Mouse (Mus musculus) heart, embryonic 10.5 days (tissue): ENCODE measurements around the gene Spata31d1a. TPM values are rescaled to one million over a fixed set of nuclear protein-coding genes. Genes with fewer than 3 reads are reported as not detected.

ENCODE experiments used
- DNase-seq: peaks from one replicate; pipeline ENCODE4 v3.0.0-alpha.2; 2017; ENCODE audit warnings: low spot score
- H3K27ac ChIP-seq: fragments of 300-500 bp; sonication (generic); 2 replicates; pipeline ENCODE4 v1.5.1; 2016; ENCODE audit warnings: mild to moderate bottlenecking
- H3K27me3 ChIP-seq: fragments of 300-500 bp; sonication (generic); 2 replicates; pipeline ENCODE4 v1.6.1; 2016; ENCODE audit warnings: mild to moderate bottlenecking; ENCODE audit not compliant: poor library complexity, insufficient read depth, severe bottlenecking
- H3K36me3 ChIP-seq: fragments of 300-500 bp; sonication (generic); 2 replicates; pipeline ENCODE4 v1.6.1; 2016; ENCODE audit warnings: mild to moderate bottlenecking, moderate library complexity
- H3K4me1 ChIP-seq: fragments of 300-500 bp; sonication (generic); 2 replicates; pipeline ENCODE4 v1.6.1; 2016; ENCODE audit warnings: mild to moderate bottlenecking
- H3K4me3 ChIP-seq: fragments of 300-500 bp; sonication (generic); 2 replicates; pipeline ENCODE4 v1.5.1; 2016; ENCODE audit warnings: mild to moderate bottlenecking, moderate library complexity
- H3K9me3 ChIP-seq: fragments of 300-500 bp; sonication (generic); 2 replicates; pipeline ENCODE4 v1.6.1; 2016; ENCODE audit warnings: mild to moderate bottlenecking, moderate library complexity
- WGBS: fragments of 180-500 bp; shearing (Covaris S2); methylation state at CpG from one replicate; pipeline ENCODE4 v1.1.7; 2016; 5-methylcytosine and 5-hydroxymethylcytosine counted together
- polyA plus RNA-seq: library from polyadenylated mRNA; unstranded; fragments of >200 nt; fragmentation: Nextera tagmentation; extraction: Ambion mirVana; gene quantifications from 2 replicates; pipeline ENCODE4 v1.2.1, GENCODE M21; 2016

Gene Spata31d1a
- polyA plus RNA-seq, 1 experiment from 2014 or later = 0.05 TPM

- WGBS = 79% methylated on average over 10 of the region's 10 CpGs
- Histone ChIP-seq H3K36me3 (no peaks in the 10 kb centered on the region), H3K27me3 (no peaks in the 10 kb centered on the region), H3K9me3 (no peaks in the 10 kb centered on the region), H3K27ac (no peak overlapping the region), H3K4me3 (no peak overlapping the region), H3K4me1 (no peaks in the 10 kb centered on the region)
- DNase-seq = no peak
Measured at GRCm38 (mm10) chr13:59691478-59691877, 18.7 kb downstream of the Spata31d1a start.

- no peak for DNase-seq
- H3K4me3 ChIP-seq = no peak overlapping the region
- no peak overlapping the region for H3K27ac ChIP-seq
- no peaks in the 10 kb centered on the region for H3K36me3 ChIP-seq
- WGBS = 77% methylated on average over 7 of the region's 7 CpGs
- H3K27me3 ChIP-seq = no peaks in the 10 kb centered on the region
- no peaks in the 10 kb centered on the region for H3K9me3 ChIP-seq
- no peaks in the 10 kb centered on the region for H3K4me1 ChIP-seq
Measured at GRCm38 (mm10) chr13:59690576-59690975, 19.6 kb downstream of the Spata31d1a start.

DNA sequence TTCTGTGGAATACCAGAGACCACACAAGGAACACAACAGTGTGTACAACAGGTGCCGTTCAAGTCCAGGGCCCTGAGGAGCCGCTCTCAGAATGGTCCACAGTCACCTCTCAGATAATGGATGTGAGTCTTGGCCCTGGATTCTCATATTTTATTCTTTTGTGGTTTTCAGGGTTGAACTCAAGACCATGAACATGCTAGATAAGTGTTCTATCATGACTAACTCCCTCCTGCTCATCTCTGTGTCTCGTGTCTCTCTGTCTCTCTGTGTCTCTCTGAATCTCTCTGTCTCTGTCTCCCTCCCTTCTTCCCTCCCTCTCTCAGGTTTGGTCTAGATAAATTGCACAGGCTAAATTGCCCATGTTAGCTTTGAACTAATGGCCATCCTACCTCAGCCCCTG lies 20.3 kb downstream of the Spata31d1a start:
- no peak overlapping the region for H3K4me3 ChIP-seq
- 87% methylated on average over 3 of the region's 3 CpGs for whole genome bisulfite sequencing

DNA sequence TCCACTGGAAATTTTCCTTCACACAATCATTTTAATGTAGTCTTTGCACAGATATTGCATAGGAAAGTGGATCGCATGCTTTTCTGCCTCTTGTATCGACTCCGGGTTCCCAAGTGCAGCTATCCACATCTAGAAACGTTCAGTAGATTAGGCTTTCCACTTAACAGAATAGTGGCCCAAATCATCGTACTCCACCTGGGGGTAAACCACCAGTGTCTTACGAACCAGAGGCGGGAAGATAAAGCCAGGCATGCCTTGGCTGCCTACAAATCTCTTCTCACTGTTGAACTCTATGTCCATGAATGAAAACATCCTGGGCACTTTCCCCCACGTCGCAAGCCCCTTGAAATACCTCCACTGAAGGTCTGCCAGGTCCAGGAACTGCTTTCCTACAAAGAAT lies 20.8 kb downstream of the Spata31d1a start:
- DNase-seq = no peak
- Histone ChIP-seq H3K4me3 (no peak overlapping the region), H3K4me1 (no peaks in the 10 kb centered on the region), H3K9me3 (no peaks in the 10 kb centered on the region), H3K36me3 (no peaks in the 10 kb centered on the region), H3K27me3 (no peaks in the 10 kb centered on the region), H3K27ac (no peak overlapping the region)
- WGBS = 71% methylated on average over 9 of the region's 9 CpGs

More for the DNA sequence above, 20.3 kb downstream of the Spata31d1a start:
- no peaks in the 10 kb centered on the region for H3K27me3 ChIP-seq
- no peak overlapping the region for H3K27ac ChIP-seq
- H3K36me3 ChIP-seq = no peaks in the 10 kb centered on the region
- no peaks in the 10 kb centered on the region for H3K9me3 ChIP-seq
- H3K4me1 ChIP-seq = no peaks in the 10 kb centered on the region
- DNase-seq = no peak

DNA sequence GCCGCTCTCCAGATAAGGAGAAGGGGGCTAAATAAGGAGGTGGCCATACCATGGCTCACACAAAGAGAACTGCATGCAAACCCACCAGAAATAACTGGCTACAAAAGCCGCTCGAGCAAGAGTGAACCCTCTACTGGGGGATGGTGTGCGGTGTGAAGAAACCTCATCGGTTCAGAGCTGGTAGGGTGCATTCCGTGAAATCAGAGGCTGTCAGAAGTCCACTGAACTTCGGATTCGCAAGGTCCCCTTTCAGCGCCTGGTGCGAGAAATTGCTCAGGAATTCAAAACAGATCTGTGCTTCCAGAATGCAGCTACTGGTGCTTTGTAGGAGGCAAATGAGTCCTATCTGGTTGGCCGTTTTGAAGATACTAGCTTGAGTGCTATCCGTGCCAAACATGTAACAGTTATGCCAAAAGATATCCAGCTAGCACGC lies 21.8 kb downstream of the Spata31d1a start:
- 31% methylated on average over 13 of the region's 13 CpGs for WGBS
- no peak for DNase-seq
- no peaks in the 10 kb centered on the region for H3K9me3 ChIP-seq
- H3K27me3 ChIP-seq = no peaks in the 10 kb centered on the region
- H3K27ac ChIP-seq = peak overlapping the region; percentile 48; the same call in 1 of the 2 replicates
- H3K36me3 ChIP-seq = no peaks in the 10 kb centered on the region
- peak overlapping the region; percentile 29; the same call in 1 of the 2 replicates for H3K4me3 ChIP-seq
- H3K4me1 ChIP-seq = no peaks in the 10 kb centered on the region

DNA sequence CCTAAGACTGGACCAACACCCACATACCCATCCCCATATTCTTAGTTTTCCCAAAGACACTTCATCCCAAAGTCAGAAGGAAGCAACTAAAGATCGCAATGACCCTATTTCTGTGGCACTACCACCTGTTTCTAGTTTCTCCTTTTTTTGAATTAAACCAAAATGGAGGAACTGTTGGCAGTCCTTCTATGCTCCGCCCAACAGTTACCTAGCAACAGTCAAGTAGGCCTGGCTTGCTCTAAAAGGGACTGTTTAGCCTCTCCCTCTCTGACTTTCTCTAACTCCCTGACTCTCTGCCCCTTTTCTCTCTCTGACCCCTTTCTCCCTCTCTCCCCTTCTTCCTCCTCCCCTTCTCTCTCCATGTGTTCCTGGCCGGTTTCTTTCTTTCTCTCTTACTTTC lies 24.9 kb downstream of the Spata31d1a start:
- Histone ChIP-seq H3K9me3 (no peaks in the 10 kb centered on the region), H3K27ac (no peak overlapping the region), H3K36me3 (no peaks in the 10 kb centered on the region), H3K4me1 (peaks cover 4% of the 10 kb centered on the region), H3K27me3 (0 out of 2 replicates have a peak, but pooled peaks cover 4% of the 10 kb centered on the region), H3K4me3 (no peak overlapping the region)
- WGBS = 88% methylated on average over 3 of the region's 3 CpGs
- no peak for DNase-seq

DNA sequence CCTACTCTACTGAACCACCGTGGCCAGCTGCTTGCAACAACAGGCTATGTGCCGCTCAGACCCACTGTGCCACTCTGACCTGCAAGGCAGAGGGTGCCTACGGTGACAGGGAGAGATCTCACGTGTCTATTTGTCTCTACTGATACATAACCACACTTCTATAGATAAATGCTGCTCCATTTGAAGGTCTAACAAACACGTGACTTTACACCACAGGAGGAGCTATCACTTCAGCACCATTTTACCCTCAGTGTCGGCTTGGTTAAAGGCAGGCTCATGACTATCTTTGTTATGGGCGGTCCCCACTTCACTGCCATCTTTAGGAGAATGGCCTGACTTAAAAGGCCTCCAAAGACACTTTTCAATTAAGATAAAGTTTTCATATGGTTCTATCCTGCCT lies 27.5 kb downstream of the Spata31d1a start:
- Histone ChIP-seq H3K36me3 (no peaks in the 10 kb centered on the region), H3K27me3 (0 out of 2 replicates have a peak, but pooled peaks cover 4% of the 10 kb centered on the region), H3K27ac (no peak overlapping the region), H3K9me3 (no peaks in the 10 kb centered on the region), H3K4me1 (peaks cover 4% of the 10 kb centered on the region), H3K4me3 (no peak overlapping the region)
- no peak for DNase-seq
- 19% methylated on average over 7 of the region's 7 CpGs for WGBS

DNA sequence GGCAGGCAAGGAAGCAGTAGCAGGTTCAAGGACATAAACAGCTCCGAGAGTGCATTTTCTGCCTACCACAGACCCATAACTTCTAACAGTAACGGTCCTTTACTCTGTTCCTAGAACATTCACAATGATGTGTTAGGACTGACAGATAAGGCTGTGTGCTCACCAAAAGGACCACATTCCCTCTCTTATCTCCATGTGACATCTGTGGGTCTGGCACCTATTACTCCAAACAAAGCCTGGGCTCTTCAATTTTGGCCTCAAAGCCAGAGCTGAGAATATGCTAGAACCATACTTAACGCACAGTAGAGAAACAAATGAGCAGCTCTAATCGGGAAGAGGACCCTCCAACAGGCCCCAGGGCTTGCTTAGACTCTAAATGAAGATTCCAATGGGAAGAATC lies 30.2 kb downstream of the Spata31d1a start:
- Histone ChIP-seq H3K4me3 (no peak overlapping the region), H3K4me1 (peaks cover 4% of the 10 kb centered on the region), H3K27me3 (0 out of 2 replicates have a peak, but pooled peaks cover 4% of the 10 kb centered on the region), H3K27ac (no peak overlapping the region), H3K36me3 (no peaks in the 10 kb centered on the region), H3K9me3 (no peaks in the 10 kb centered on the region)
- DNase-seq = no peak
- 58% methylated on average over 4 of the region's 4 CpGs for WGBS

DNA sequence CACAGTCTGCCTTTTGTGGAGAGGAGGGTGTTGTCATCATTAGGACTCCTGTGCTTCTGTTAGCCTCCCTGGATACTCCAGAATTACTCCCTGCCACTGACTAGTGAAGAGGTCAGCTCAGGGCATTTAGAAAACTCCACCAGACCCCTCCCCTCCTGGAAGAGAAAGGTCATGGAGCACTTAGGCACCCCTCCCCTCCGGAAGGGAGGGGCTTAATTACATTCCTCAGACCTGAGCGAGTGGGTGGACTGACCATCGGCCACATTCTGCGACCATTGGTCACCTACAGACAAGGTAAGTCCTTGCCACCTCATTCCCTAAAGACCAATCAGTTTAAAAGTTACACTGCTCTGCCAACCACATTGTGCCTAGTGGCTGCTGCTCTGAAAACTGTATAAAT lies 30.8 kb downstream of the Spata31d1a start:
- 0 out of 2 replicates have a peak, but pooled peaks cover 4% of the 10 kb centered on the region for H3K27me3 ChIP-seq
- no peak for DNase-seq
- H3K4me1 ChIP-seq = peaks cover 10% of the 10 kb centered on the region
- H3K9me3 ChIP-seq = no peaks in the 10 kb centered on the region
- no peaks in the 10 kb centered on the region for H3K36me3 ChIP-seq
- H3K27ac ChIP-seq = no peak overlapping the region
- no peak overlapping the region for H3K4me3 ChIP-seq
- WGBS = 41% methylated on average over 4 of the region's 4 CpGs

DNA sequence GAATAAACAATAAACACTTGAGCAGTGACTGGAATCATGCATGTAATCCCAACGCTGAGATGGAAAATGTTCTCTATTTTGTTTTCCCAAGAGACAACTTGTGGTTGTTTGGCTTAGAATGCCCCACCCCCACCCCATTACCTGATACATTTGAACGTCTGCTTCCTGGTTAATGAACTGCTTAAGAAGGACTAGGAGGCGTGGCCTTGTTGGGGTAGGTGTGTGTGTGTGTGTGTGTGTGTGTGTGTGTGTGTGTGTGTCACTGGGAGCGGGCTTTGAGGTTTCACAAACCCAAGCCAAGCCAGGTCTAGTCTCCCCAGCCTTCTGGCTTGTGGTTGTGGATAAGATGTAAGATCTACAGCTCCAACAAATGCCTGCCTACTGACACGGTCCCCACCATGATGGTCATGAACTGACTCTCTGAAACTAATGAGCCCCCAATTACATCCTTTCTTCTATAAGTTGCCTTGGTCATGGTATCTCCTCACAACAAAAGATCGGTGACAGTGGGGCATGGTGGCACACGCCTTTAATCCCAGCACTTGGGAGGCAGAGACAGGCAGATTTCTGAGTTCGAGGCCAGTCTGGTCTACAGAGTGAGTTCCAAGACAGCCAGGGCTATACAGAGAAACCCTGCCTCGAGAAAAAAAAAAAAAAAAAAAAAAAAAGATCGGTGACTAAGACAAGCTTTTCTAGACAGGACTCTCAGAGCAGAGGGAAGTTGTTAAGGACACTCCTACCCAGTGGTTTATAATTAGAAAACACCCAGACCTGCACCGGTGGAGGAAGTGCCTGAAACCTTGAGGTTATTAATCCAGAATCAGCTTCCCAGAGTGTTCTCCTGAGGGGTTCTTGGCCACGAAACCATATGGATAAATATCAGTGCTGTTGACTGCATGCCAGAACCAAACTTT lies 33.6 kb downstream of the Spata31d1a start:
- Histone ChIP-seq H3K9me3 (no peaks in the 10 kb centered on the region), H3K4me1 (peaks cover 20% of the 10 kb centered on the region), H3K27ac (no peak overlapping the region), H3K4me3 (no peak overlapping the region), H3K36me3 (no peaks in the 10 kb centered on the region), H3K27me3 (no peaks in the 10 kb centered on the region)
- DNase-seq = no peak
- 78% methylated on average over 12 of the region's 12 CpGs for WGBS

- DNase-seq = peak; percentile 84
- no peaks in the 10 kb centered on the region for H3K36me3 ChIP-seq
- H3K27me3 ChIP-seq = no peaks in the 10 kb centered on the region
- 1% methylated on average over 41 of the region's 61 CpGs for WGBS
- H3K9me3 ChIP-seq = no peaks in the 10 kb centered on the region
- H3K4me3 ChIP-seq = peak within 1 kb of the TSS; percentile 84
- H3K4me1 ChIP-seq = peaks cover 20% of the 10 kb centered on the region
- peak within 1 kb of the TSS; percentile 95 for H3K27ac ChIP-seq
Measured at GRCm38 (mm10) chr13:59675151-59676011, 34.7 kb downstream of the Spata31d1a start, which contains the start of gene Golm1. Gene Golm1, minus strand, starts transcription at chr13:59675811.

GRCm38 (mm10) chr13:59674761-59675150 lies 35.4 kb downstream of the Spata31d1a start:
- 1% methylated on average over 13 of the region's 13 CpGs for WGBS
- DNase-seq = no peak

DNA sequence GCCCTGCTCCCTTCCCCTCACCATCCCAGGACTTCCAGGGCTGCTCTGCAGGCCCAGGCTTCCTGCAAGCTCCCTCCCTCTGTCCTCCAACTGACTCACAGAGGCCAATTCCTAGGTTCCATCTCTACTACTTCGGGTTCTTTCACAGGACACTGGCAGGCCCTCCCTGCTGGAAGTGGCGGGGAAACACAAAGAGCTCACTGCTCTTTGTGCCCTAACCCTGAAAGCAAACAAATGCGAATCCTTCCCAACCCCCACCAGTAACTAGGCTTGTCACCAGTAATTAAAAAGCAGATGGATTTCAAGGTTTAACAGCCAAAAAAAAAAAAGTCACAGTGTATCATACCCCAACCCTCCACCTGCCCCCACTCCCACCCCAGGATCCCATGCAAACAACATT lies 35.9 kb downstream of the Spata31d1a start:
- peaks cover 20% of the 10 kb centered on the region for H3K4me1 ChIP-seq
- H3K9me3 ChIP-seq = no peaks in the 10 kb centered on the region
- 15% methylated on average over 3 of the region's 3 CpGs for WGBS
- peak overlapping the region; percentile 84 for H3K4me3 ChIP-seq
- H3K27ac ChIP-seq = peak overlapping the region; percentile 95
- no peaks in the 10 kb centered on the region for H3K36me3 ChIP-seq
- H3K27me3 ChIP-seq = no peaks in the 10 kb centered on the region
- no peak for DNase-seq

More at GRCm38 (mm10) chr13:59674761-59675150, 35.4 kb downstream of the Spata31d1a start:
- Histone ChIP-seq H3K4me1 (peaks cover 20% of the 10 kb centered on the region), H3K9me3 (no peaks in the 10 kb centered on the region), H3K36me3 (no peaks in the 10 kb centered on the region), H3K4me3 (peak overlapping the region; percentile 84), H3K27me3 (no peaks in the 10 kb centered on the region), H3K27ac (peak overlapping the region; percentile 95)
